Mouse (Mus musculus) intestine, postnatal 0 days (tissue): ENCODE measurements at regions not wholly inside any gene's neighbourhood (a gene's known extent, or its start where the extent isn't known, plus 50 kb on each side); places are given as distances from the start of the nearest gene placed in this dataset.
A peak's percentile ranks its signal among the peaks of the same experiment; 100 is the strongest.

Experiments
- ATAC-seq: fragments of 200-750 bp; cut with Nextera tagmentation; 2 replicates; pipeline ENCODE4 v1.8.0; 2017; ENCODE audit warnings: mild to moderate bottlenecking, moderate TSS enrichment, moderate library complexity
- H3K27ac ChIP-seq: fragments of 300-500 bp; sonication (generic); 2 replicates; pipeline ENCODE4 v1.5.1; 2014; ENCODE audit warnings: mild to moderate bottlenecking, low read depth, low read length, moderate library complexity
- H3K27me3 ChIP-seq: fragments of 300-500 bp; sonication (generic); replicated peaks from 2 replicates; pipeline ENCODE4 v1.6.1; 2014; ENCODE audit warnings: low read length, mixed read lengths; ENCODE audit not compliant: control insufficient read depth, insufficient read depth
- H3K36me3 ChIP-seq: fragments of 300-500 bp; sonication (generic); 2 replicates; pipeline ENCODE4 v1.6.1; 2014; ENCODE audit warnings: mild to moderate bottlenecking, moderate library complexity; ENCODE audit not compliant: control insufficient read depth, insufficient read depth
- H3K4me1 ChIP-seq: fragments of 300-500 bp; sonication (generic); replicated peaks from 2 replicates; pipeline ENCODE4 v1.6.1; 2014; ENCODE audit warnings: antibody characterized with exemption, low read length, mixed read lengths; ENCODE audit not compliant: control insufficient read depth, insufficient read depth
- H3K4me2 ChIP-seq: fragments of 300-500 bp; sonication (generic); replicated peaks from 2 replicates; pipeline ENCODE4 v1.6.1; 2014; ENCODE audit warnings: low read depth, mild to moderate bottlenecking, moderate library complexity
- H3K4me3 ChIP-seq: fragments of 300-500 bp; sonication (generic); 2 replicates; pipeline ENCODE4 v1.5.1; 2014; ENCODE audit warnings: low read depth, low read length
- H3K9ac ChIP-seq: fragments of 300-500 bp; sonication (generic); 2 replicates; pipeline ENCODE4 v1.6.1; 2014; ENCODE audit warnings: mild to moderate bottlenecking, low read depth, low read length
- H3K9me3 ChIP-seq: fragments of 300-500 bp; sonication (generic); 2 replicates; pipeline ENCODE4 v1.6.1; 2016; ENCODE audit warnings: mixed run types; ENCODE audit not compliant: control insufficient read depth
- CTCF ChIP-seq: sonication (generic); IDR thresholded peaks from 2 replicates; pipeline ENCODE4 v1.5.1; 2016; ENCODE audit warnings: low read depth, mild to moderate bottlenecking, control low read depth, antibody characterized with exemption, moderate library complexity
- WGBS: fragments of 180-500 bp; shearing (Covaris S2); extraction: QIAGEN DNeasy Blood & Tissue Kit; methylation state at CpG from one replicate; pipeline ENCODE4 v1.1.7; 2014; 5-methylcytosine and 5-hydroxymethylcytosine counted together

DNA sequence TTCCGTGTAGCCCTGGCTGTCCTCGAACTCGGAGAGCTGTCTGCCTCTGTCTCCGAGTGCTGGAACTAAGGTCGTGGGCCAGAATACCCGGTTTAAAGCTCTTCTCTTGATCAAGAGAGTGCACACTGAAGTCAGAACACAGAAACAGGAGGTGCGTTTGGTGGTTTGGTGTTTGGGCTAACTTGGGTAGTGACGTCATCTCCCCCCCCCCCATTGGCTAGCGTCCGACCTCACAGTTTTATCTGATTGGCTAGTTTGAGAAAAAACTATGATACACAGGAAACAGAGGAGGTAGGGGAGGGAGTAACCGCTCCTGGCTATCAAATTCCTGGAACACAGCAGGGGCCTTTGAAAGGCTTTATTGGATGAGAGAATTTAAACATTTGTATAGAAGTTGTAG lies 60.2 kb upstream of the Pim1 start:
- ATAC-seq: no peak
- no peak overlapping the region for H3K4me2 ChIP-seq
- TF ChIP-seq CTCF: no peak
- H3K27me3 ChIP-seq: no peaks in the 10 kb centered on the region
- no peaks in the 10 kb centered on the region for H3K9me3 ChIP-seq
- H3K4me3 ChIP-seq: no peak overlapping the region
- 85% methylated on average over 11 of the region's 11 CpGs for WGBS
- H3K4me1 ChIP-seq: no peaks in the 10 kb centered on the region
- no peak overlapping the region for H3K9ac ChIP-seq
- no peaks in the 10 kb centered on the region for H3K36me3 ChIP-seq
- no peak overlapping the region for H3K27ac ChIP-seq

DNA sequence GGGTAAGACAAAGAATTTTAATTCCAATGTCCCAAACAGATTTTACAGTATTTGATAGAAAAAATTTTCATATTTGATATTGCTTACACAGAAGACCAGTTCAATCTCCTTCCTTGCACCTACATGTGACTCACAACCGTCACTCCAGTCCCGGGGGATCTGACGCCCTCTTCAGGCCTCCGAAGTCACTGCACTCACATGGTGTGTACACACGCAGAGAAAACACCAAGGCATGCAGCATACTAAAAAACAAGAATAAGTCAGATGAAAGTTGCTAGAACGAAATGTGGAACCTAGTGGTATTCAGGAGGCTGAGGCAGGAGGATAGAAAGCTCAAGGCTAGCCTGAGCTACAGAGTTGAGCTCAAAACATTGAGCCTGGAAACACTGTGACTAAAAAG lies 59.7 kb upstream of the Pim1 start:
- Histone ChIP-seq H3K4me2 (no peak overlapping the region), H3K9me3 (no peaks in the 10 kb centered on the region), H3K27ac (no peak overlapping the region), H3K4me1 (no peaks in the 10 kb centered on the region), H3K36me3 (no peaks in the 10 kb centered on the region), H3K4me3 (no peak overlapping the region), H3K9ac (no peak overlapping the region), H3K27me3 (no peaks in the 10 kb centered on the region)
- ATAC-seq: no peak
- 96% methylated on average over 6 of the region's 6 CpGs for WGBS
- TF ChIP-seq CTCF: peak; percentile 36

DNA sequence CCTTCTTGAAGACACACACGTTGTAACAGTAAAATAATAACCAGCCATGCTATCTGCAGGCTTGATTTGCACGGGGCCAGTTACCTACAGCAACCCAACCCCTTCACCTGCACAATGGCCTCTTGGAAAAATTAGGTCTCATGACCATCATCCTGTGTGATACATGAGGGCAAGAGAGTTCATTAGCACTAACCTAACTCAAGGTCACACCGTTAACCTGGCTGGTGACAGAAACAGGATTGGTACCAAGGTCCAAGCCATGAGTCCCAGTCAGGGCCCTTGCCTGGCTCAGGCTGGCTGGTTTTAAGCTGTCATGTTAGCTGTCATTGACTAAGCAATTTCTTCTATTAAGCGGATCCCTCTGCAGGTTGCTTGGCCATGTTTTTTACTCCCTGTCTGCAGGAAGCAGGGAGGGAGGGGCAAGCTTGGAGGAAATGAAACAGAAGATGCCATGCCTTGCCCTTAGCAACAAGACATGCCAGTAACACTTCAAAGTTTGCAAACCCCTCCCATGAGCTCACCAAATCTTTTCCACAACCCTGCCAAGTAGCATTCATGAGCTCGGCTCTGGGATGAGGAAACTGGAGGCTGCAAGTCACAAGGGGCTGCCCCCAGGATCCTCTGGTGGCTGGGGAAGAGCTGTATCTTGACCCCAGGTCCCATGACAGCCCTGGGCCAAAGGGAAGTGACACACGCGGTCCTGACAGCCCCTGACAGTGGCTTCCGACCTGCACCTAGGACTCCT lies 58.8 kb upstream of the Pim1 start:
- Histone ChIP-seq H3K27me3 (no peaks in the 10 kb centered on the region), H3K4me2 (no peak overlapping the region), H3K4me3 (no peak overlapping the region), H3K9ac (no peak overlapping the region), H3K4me1 (no peaks in the 10 kb centered on the region), H3K9me3 (no peaks in the 10 kb centered on the region), H3K27ac (peak overlapping the region; percentile 46; the same call in 1 of the 2 replicates), H3K36me3 (no peaks in the 10 kb centered on the region)
- peak; percentile 82 for ATAC-seq
- TF ChIP-seq CTCF: no peak
- 39% methylated on average over 8 of the region's 8 CpGs for WGBS

DNA sequence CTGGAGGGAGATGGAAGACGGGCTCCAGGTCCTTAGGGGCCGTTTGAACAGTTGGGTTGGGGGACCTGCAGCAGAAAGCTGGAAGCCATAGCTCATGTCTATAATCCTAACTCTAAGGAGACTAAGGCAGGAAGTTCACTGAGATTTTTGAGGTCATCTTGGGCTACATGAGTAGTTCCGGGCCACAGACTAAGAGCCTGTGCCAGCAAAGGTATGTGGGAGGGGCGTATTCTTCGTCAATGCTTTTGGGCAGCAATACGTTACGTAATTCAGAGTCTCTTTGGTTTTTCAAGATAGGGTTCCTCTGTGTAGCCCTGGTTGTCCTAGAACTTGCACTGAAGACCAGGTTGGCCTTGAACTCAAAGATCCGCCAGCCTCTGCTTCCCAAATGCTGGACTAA lies 57.9 kb upstream of the Pim1 start:
- no peak for ATAC-seq
- H3K4me2 ChIP-seq: no peak overlapping the region
- H3K4me3 ChIP-seq: no peak overlapping the region
- 0 out of 2 replicates have a peak, but pooled peaks cover 4% of the 10 kb centered on the region for H3K4me1 ChIP-seq
- 89% methylated on average over 8 of the region's 8 CpGs for WGBS
- no peak for TF ChIP-seq CTCF
- H3K27ac ChIP-seq: no peak overlapping the region
- H3K36me3 ChIP-seq: no peaks in the 10 kb centered on the region
- no peaks in the 10 kb centered on the region for H3K9me3 ChIP-seq
- H3K9ac ChIP-seq: no peak overlapping the region
- no peaks in the 10 kb centered on the region for H3K27me3 ChIP-seq

DNA sequence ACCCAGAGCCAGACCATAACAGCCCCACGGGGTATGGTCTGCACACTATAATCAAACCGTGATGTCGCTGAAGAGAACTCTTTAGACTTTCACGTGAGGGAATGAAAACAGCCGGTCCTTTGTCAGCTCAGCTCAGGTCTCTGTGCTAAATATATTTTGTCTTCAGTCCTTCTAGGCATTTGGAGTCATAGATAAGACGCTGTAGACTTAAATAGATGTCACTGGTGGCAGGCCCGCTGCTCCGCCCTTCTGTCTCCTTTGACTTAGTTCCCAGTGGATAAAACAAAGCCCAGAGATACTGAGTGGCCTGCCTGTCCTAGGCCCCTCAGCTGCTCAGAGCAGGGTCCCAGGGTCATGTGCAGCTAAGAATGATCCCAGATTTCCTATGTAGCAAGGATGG lies 57.2 kb upstream of the Pim1 start:
- H3K27me3 ChIP-seq: no peaks in the 10 kb centered on the region
- no peak overlapping the region for H3K9ac ChIP-seq
- no peak overlapping the region for H3K27ac ChIP-seq
- no peaks in the 10 kb centered on the region for H3K36me3 ChIP-seq
- H3K4me3 ChIP-seq: no peak overlapping the region
- H3K9me3 ChIP-seq: no peaks in the 10 kb centered on the region
- ATAC-seq: no peak
- TF ChIP-seq CTCF: no peak
- 60% methylated on average over 8 of the region's 8 CpGs for WGBS
- no peak overlapping the region for H3K4me2 ChIP-seq
- H3K4me1 ChIP-seq: 0 out of 2 replicates have a peak, but pooled peaks cover 4% of the 10 kb centered on the region

DNA sequence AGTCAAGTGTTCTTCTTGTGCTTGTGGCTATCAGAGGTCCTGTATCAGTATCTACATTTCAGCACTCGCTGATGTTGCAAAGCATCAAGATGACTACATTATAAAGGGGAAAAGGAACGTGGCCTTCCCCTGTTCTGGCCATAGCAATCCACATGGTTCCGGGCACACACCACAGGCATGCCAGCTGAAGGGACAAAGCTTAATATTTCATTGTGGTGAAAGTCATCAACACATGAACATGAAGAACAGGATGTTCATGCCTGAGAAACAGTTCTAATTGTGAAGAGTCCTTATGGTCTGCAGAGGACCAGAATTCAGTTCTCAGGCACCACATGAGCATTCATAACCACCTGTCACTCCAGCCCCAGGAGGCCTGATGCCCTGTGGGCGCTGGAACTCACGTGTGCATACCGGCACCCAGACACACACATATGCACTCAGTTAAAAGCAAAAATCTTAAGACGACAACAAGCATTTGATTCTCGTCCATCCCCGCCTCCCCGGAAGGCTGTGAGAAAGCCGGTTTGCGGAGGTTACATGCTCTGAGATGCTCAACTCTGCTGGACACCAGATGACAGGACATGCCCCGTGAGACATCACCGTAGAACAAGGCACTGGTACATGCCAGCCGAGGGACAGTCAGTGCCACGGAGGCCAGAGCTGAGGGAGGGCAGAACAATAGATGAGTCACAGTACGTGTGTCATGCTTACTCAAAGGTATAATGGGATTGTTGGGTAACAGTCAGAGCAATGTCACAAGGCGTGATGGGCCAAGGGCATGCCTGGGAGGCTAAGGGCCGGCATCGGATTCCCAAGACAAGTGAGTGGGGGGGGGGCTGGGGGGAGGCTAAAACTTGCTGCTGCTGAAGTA lies 56.2 kb upstream of the Pim1 start:
- H3K9ac ChIP-seq: no peak overlapping the region
- 0 out of 2 replicates have a peak, but pooled peaks cover 4% of the 10 kb centered on the region for H3K4me1 ChIP-seq
- no peak overlapping the region for H3K4me3 ChIP-seq
- no peak for ATAC-seq
- TF ChIP-seq CTCF: no peak
- H3K36me3 ChIP-seq: no peaks in the 10 kb centered on the region
- no peaks in the 10 kb centered on the region for H3K27me3 ChIP-seq
- no peak overlapping the region for H3K27ac ChIP-seq
- WGBS: 76% methylated on average over 20 of the region's 20 CpGs
- H3K4me2 ChIP-seq: no peak overlapping the region
- H3K9me3 ChIP-seq: no peaks in the 10 kb centered on the region
